Mouse (Mus musculus): ENCODE data around the gene Oit1. TPM values are rescaled to one million over a fixed set of nuclear protein-coding genes. Genes with fewer than 3 reads are reported as not detected.

Gene Oit1
- polyA plus RNA-seq, 1 experiment from 2014 or later = not detected

GRCm38 (mm10) chr14:8302687-8303086, 75.9 kb downstream of the Oit1 start:
- Histone ChIP-seq H3K9ac (ENCODE audit: low read depth, low read length) (no peak overlapping the region), H3K27ac (ENCODE audit: low read depth, low read length) (no peak overlapping the region), H3K36me3 (ENCODE audit: control insufficient read depth, insufficient read depth, low read length) (no peaks in the 10 kb centered on the region), H3K27me3 (replicated peaks; ENCODE audit: control insufficient read depth, insufficient read depth, low read length) (peaks cover 3% of the 10 kb centered on the region; the same call in 1 of the 2 replicates), H3K9me3 (ENCODE audit: control insufficient read depth, low read length) (no peaks in the 10 kb centered on the region), H3K4me1 (replicated peaks; ENCODE audit: control insufficient read depth, insufficient read depth, low read length) (no peaks in the 10 kb centered on the region), H3K4me2 (no peak overlapping the region), H3K4me3 (ENCODE audit: low read depth, low read length) (no peak overlapping the region)
- DNase-seq (ENCODE audit: low spot score) (no peak), ATAC-seq (replicated peaks; ENCODE audit: low FRiP score) (no peak)
- 17% methylated on average over 10 of the region's 10 CpGs for WGBS

GRCm38 (mm10) chr14:8300281-8300680, 78.3 kb downstream of the Oit1 start:
- Histone ChIP-seq H3K36me3 (ENCODE audit: control insufficient read depth, insufficient read depth, low read length) (no peaks in the 10 kb centered on the region), H3K4me3 (ENCODE audit: low read depth, low read length) (no peak overlapping the region), H3K9ac (ENCODE audit: low read depth, low read length) (no peak overlapping the region), H3K4me2 (no peak overlapping the region), H3K4me1 (replicated peaks; ENCODE audit: control insufficient read depth, insufficient read depth, low read length) (no peaks in the 10 kb centered on the region), H3K9me3 (ENCODE audit: control insufficient read depth, low read length) (no peaks in the 10 kb centered on the region), H3K27me3 (replicated peaks; ENCODE audit: control insufficient read depth, insufficient read depth, low read length) (no peaks in the 10 kb centered on the region; the same call in 1 of the 2 replicates), H3K27ac (ENCODE audit: low read depth, low read length) (no peak overlapping the region)
- ATAC-seq (replicated peaks; ENCODE audit: low FRiP score) (no peak), DNase-seq (ENCODE audit: low spot score) (no peak)
- WGBS = 21% methylated on average over 8 of the region's 8 CpGs

Other genes with a start within 250 kb of the Oit1 start
- gene Pdhb, start 205.7 kb downstream of the Oit1 start, polyA plus RNA-seq (2014; fragmentation: Nextera tagmentation; extraction: Ambion mirVana) = 196 and 210 TPM in 2 replicates
- 9.0 and 10.6 TPM in 2 replicates for gene Kctd6, start 164.6 kb downstream of the Oit1 start, polyA plus RNA-seq (2014; fragmentation: Nextera tagmentation; extraction: Ambion mirVana)
- gene Acox2, start 119.4 kb downstream of the Oit1 start, polyA plus RNA-seq (2014; fragmentation: Nextera tagmentation; extraction: Ambion mirVana) = 1.0 and 1.2 TPM in 2 replicates
- gene Fam107a, start 60.7 kb downstream of the Oit1 start, polyA plus RNA-seq (2014; fragmentation: Nextera tagmentation; extraction: Ambion mirVana) = 0.08 and 0.53 TPM in 2 replicates